Mouse (Mus musculus) embryonic stem cell, embryonic (primary cell): Measurements from ENCODE around the gene Atp2b2.

Experiments used
- CTCF ChIA-PET, 4 experiments: fragments of 300-600 bp in 2 of 4; fragments of 350-600 bp in 2 of 4; sonication (Branson Sonifier 250); formaldehyde crosslinking; loops; one replicate each; lab custom pipeline; 2022; ENCODE audit warnings: inconsistent platforms in 2 of 4; lab: Charles Lee
- POLR2A ChIA-PET, 4 experiments: fragments of 300-600 bp in 2 of 4; fragments of 350-600 bp in 2 of 4; sonication (Branson Sonifier 250); formaldehyde crosslinking; loops; one replicate each; lab custom pipeline; 2022; ENCODE audit warnings: antibody characterized with exemption in 4 of 4, inconsistent platforms in 1 of 4; lab: Charles Lee

The Atp2b2 gene

GRCm38 (mm10) chr6:113886886-113887285 is 155.5 kb downstream of the Atp2b2 start:
- ChIA-PET CTCF (interaction anchor here in 3 of 4 experiments (0.6 to 0.8 kb wide), 5 partner anchors 24 to 419 kb away, joined by 3 to 5 read pairs (median 4); no protein-coding TSS in a partner anchor), POLR2A (interaction anchor here in 3 of 4 experiments (0.6 to 2.0 kb wide), 18 partner anchors 9 to 811 kb away, joined by 3 to 13 read pairs (median 4); partner anchors contain the start of genes Fancd2os (in 1 of the 3) and Tatdn2 (in 1 of the 3))

GRCm38 (mm10) chr6:113884806-113885205 is 157.6 kb downstream of the Atp2b2 start:
- ChIA-PET CTCF (interaction anchor here in 2 of 4 experiments (1.0 to 1.8 kb wide), 3 partner anchors 11 to 63 kb away, joined by 3 to 5 read pairs (median 4); no protein-coding TSS in a partner anchor), POLR2A (interaction anchor here in 2 of 4 experiments (0.7 to 2.5 kb wide), 10 partner anchors 11 to 188 kb away, joined by 3 to 13 read pairs (median 4); partner anchors contain the start of gene Tatdn2 (in 1 of the 2))

- POLR2A ChIA-PET = interaction anchor here in 1 of 4 experiments (1.2 to 2.5 kb wide), 5 partner anchors 8 to 193 kb away, joined by 3 to 13 read pairs (median 5); no protein-coding TSS in a partner anchor
These were observed 159.2 kb downstream of the Atp2b2 start for GRCm38 (mm10) chr6:113883225-113883624.

GRCm38 (mm10) chr6:113882396-113882795 is 160.0 kb downstream of the Atp2b2 start:
- POLR2A ChIA-PET = interaction anchor here in 2 of 4 experiments (0.6 to 1.8 kb wide), 4 partner anchors 9 to 60 kb away, joined by 3 to 7 read pairs (median 4); no protein-coding TSS in a partner anchor
- CTCF ChIA-PET = no interaction called here

More at GRCm38 (mm10) chr6:113883225-113883624, 159.2 kb downstream of the Atp2b2 start:
- CTCF ChIA-PET = interaction anchor here in 1 of 4 experiments (1.8 kb wide), 1 partner anchor 61 kb away, joined by 4 read pairs; no protein-coding TSS in a partner anchor

GRCm38 (mm10) chr6:113881561-113882243 is 160.7 kb downstream of the Atp2b2 start:
- POLR2A ChIA-PET = interaction anchor here in 1 of 4 experiments (1.2 to 1.8 kb wide), 2 partner anchors 10 to 29 kb away, joined by 5 to 7 read pairs; no protein-coding TSS in a partner anchor

GRCm38 (mm10) chr6:113879366-113879765 is 163.0 kb downstream of the Atp2b2 start:
- POLR2A ChIA-PET = no interaction called here
- CTCF ChIA-PET = no interaction called here

More at GRCm38 (mm10) chr6:113881561-113882243, 160.7 kb downstream of the Atp2b2 start:
- CTCF ChIA-PET = no interaction called here

- POLR2A ChIA-PET = interaction anchor here in 2 of 4 experiments (0.9 to 1.5 kb wide), 2 partner anchors 8 to 17 kb away, joined by 3 to 10 read pairs; no protein-coding TSS in a partner anchor
These were observed 163.8 kb downstream of the Atp2b2 start for GRCm38 (mm10) chr6:113878510-113879128.

GRCm38 (mm10) chr6:113876585-113876984 is 165.8 kb downstream of the Atp2b2 start:
- CTCF ChIA-PET = no interaction called here
- POLR2A ChIA-PET = interaction anchor here in 1 of 4 experiments (0.9 kb wide), 1 partner anchor 13 kb away, joined by 4 read pairs; no protein-coding TSS in a partner anchor

More at GRCm38 (mm10) chr6:113878510-113879128, 163.8 kb downstream of the Atp2b2 start:
- CTCF ChIA-PET = no interaction called here

- ChIA-PET CTCF (no interaction called here), POLR2A (no interaction called here)
These were observed 167.2 kb downstream of the Atp2b2 start for GRCm38 (mm10) chr6:113875201-113875600.

- POLR2A ChIA-PET = interaction anchor here in 3 of 4 experiments (0.6 to 1.5 kb wide), 3 partner anchors 12 to 19 kb away, joined by 3 to 7 read pairs (median 3); no protein-coding TSS in a partner anchor
- CTCF ChIA-PET = interaction anchor here in 1 of 4 experiments (0.6 kb wide), 1 partner anchor 66 kb away, joined by 3 read pairs; no protein-coding TSS in a partner anchor
These were observed 169.8 kb downstream of the Atp2b2 start for GRCm38 (mm10) chr6:113872654-113873053.

GRCm38 (mm10) chr6:113870775-113871174 is 171.6 kb downstream of the Atp2b2 start:
- ChIA-PET POLR2A (interaction anchor here in 1 of 4 experiments (1.2 kb wide), 1 partner anchor 14 kb away, joined by 3 read pairs; no protein-coding TSS in a partner anchor), CTCF (interaction anchor here in 1 of 4 experiments (0.7 kb wide), 1 partner anchor 42 kb away, joined by 3 read pairs; no protein-coding TSS in a partner anchor)

GRCm38 (mm10) chr6:113868552-113868951 is 173.9 kb downstream of the Atp2b2 start:
- POLR2A ChIA-PET = interaction anchor here in 1 of 4 experiments (0.6 to 1.1 kb wide), 2 partner anchors 23 to 172 kb away, joined by 3 read pairs; partner anchors contain the start of gene Tatdn2
- CTCF ChIA-PET = no interaction called here

- ChIA-PET POLR2A (interaction anchor here in 1 of 4 experiments (1.1 to 1.7 kb wide), 3 partner anchors 13 to 21 kb away, joined by 3 to 8 read pairs (median 4); no protein-coding TSS in a partner anchor), CTCF (interaction anchor here in 1 of 4 experiments (0.6 kb wide), 1 partner anchor 104 kb away, joined by 3 read pairs; no protein-coding TSS in a partner anchor)
These were observed 176.7 kb downstream of the Atp2b2 start for GRCm38 (mm10) chr6:113865699-113866098.

- ChIA-PET CTCF (no interaction called here), POLR2A (interaction anchor here in 2 of 4 experiments (0.7 to 1.7 kb wide), 4 partner anchors 12 to 53 kb away, joined by 3 to 8 read pairs (median 4); no protein-coding TSS in a partner anchor)
These were observed 177.6 kb downstream of the Atp2b2 start for GRCm38 (mm10) chr6:113864812-113865211.

- ChIA-PET POLR2A (interaction anchor here in 1 of 4 experiments (1.4 to 2.1 kb wide), 2 partner anchors 21 to 24 kb away, joined by 5 to 13 read pairs; no protein-coding TSS in a partner anchor), CTCF (interaction anchor here in 2 of 4 experiments (0.6 to 1.3 kb wide), 2 partner anchors 10 to 24 kb away, joined by 3 to 5 read pairs; no protein-coding TSS in a partner anchor)
These were observed 179.5 kb downstream of the Atp2b2 start for GRCm38 (mm10) chr6:113862955-113863354.

GRCm38 (mm10) chr6:113861938-113862337 is 180.5 kb downstream of the Atp2b2 start:
- POLR2A ChIA-PET = interaction anchor here in 2 of 4 experiments (0.6 to 3.3 kb wide), 5 partner anchors 16 to 122 kb away, joined by 3 to 13 read pairs (median 5); partner anchors contain the start of gene Sec13 (in 1 of the 2)
- CTCF ChIA-PET = interaction anchor here in 3 of 4 experiments (0.6 kb wide), 3 partner anchors 81 to 160 kb away, joined by 3 read pairs; no protein-coding TSS in a partner anchor

- POLR2A ChIA-PET = interaction anchor here (0.6 to 3.3 kb wide), 9 partner anchors 9 to 999 kb away, joined by 3 to 14 read pairs (median 3); no protein-coding TSS in a partner anchor
- CTCF ChIA-PET = interaction anchor here in 2 of 4 experiments (0.6 to 1.1 kb wide), 2 partner anchors 9 to 81 kb away, joined by 3 to 5 read pairs; no protein-coding TSS in a partner anchor
These were observed 181.0 kb downstream of the Atp2b2 start for GRCm38 (mm10) chr6:113861375-113861770.
